Mouse (Mus musculus) MEL (cell line): ENCODE measurements around the gene Copz2. TPM values are rescaled to one million over a fixed set of nuclear protein-coding genes. Genes with fewer than 3 reads are reported as not detected.

Experiments
- DNase-seq: peaks from one replicate; pipeline ENCODE4 v3.0.0; 2011; ENCODE audit warnings: low read depth, low spot score
- H3K27ac ChIP-seq: 2 replicates; pipeline ENCODE4 v1.5.1; 2012; ENCODE audit warnings: low read depth, mild to moderate bottlenecking, control low read depth, low read length, moderate library complexity; ENCODE audit not compliant: control insufficient read depth
- H3K27me3 ChIP-seq, 2 experiments: fragments of 150-350 bp in 1 of 2; sonication (generic) in 1 of 2; 2 replicates each; pipeline ENCODE4 v1.6.1; 2012; ENCODE audit warnings: low read length in 2 of 2, mild to moderate bottlenecking in 2 of 2, improper control_type of control experiment in 1 of 2, moderate library complexity in 1 of 2; ENCODE audit not compliant: insufficient read depth in 2 of 2, control insufficient read depth in 1 of 2
- H3K36me3 ChIP-seq, 2 experiments: 2 replicates each; pipeline ENCODE4 v1.6.1; 2012 to 2014; ENCODE audit warnings: low read length in 2 of 2, improper control_type of control experiment in 1 of 2, inconsistent platforms in 1 of 2, mild to moderate bottlenecking in 1 of 2; ENCODE audit not compliant: insufficient read depth in 2 of 2, control insufficient read depth in 1 of 2
- H3K4me1 ChIP-seq, 2 experiments: fragments of 150-350 bp in 1 of 2; sonication (generic) in 1 of 2; 2 replicates each; pipeline ENCODE4 v1.6.1; 2012; ENCODE audit warnings: low read length in 2 of 2, improper control_type of control experiment in 1 of 2, mild to moderate bottlenecking in 1 of 2; ENCODE audit not compliant: insufficient read depth in 2 of 2, control insufficient read depth in 1 of 2
- H3K4me3 ChIP-seq, 2 experiments: fragments of 150-350 bp in 1 of 2; sonication (generic) in 1 of 2; 2 replicates each; pipeline ENCODE4 v1.5.1; 2012; ENCODE audit warnings: low read depth in 2 of 2, low read length in 2 of 2, mild to moderate bottlenecking in 2 of 2, moderate library complexity in 2 of 2, control low read depth in 1 of 2, improper control_type of control experiment in 1 of 2; ENCODE audit not compliant: control insufficient read depth in 1 of 2, insufficient read depth in 1 of 2
- H3K79me2 ChIP-seq: 2 replicates; pipeline ENCODE4 v1.6.1; 2012; ENCODE audit warnings: mild to moderate bottlenecking, low read length, moderate library complexity; ENCODE audit not compliant: control insufficient read depth, poor library complexity, insufficient read depth
- H3K9ac ChIP-seq: 2 replicates; pipeline ENCODE4 v1.6.1; 2012; ENCODE audit warnings: low read depth, mild to moderate bottlenecking, control low read depth, low read length, moderate library complexity; ENCODE audit not compliant: control insufficient read depth, poor library complexity, severe bottlenecking
- H3K9me3 ChIP-seq: fragments of 150-350 bp; sonication (generic); replicated peaks from 2 replicates; pipeline ENCODE4 v1.6.1; 2012; ENCODE audit warnings: mild to moderate bottlenecking, low read length, improper control_type of control experiment, moderate library complexity; ENCODE audit not compliant: insufficient read depth
- BHLHE40 ChIP-seq: IDR thresholded peaks from 2 replicates; pipeline ENCODE4 v1.6.1; 2012; ENCODE audit warnings: low read depth, mild to moderate bottlenecking, inconsistent platforms, low read length, improper control_type of control experiment, borderline replicate concordance
- CHD1 ChIP-seq: IDR thresholded peaks from 2 replicates; pipeline ENCODE4 v1.6.1; 2012; ENCODE audit warnings: low read depth, mild to moderate bottlenecking, inconsistent platforms, low read length, improper control_type of control experiment
- CHD2 ChIP-seq: IDR thresholded peaks from 2 replicates; pipeline ENCODE4 v1.6.1; 2011; ENCODE audit warnings: low read length, improper control_type of control experiment
- CTCF ChIP-seq, 3 experiments: IDR thresholded peaks in 2 of 3; conservative IDR thresholded peaks in 1 of 3; 2 replicates each; pipeline ENCODE4 v1.5.1; 2011 to 2012; ENCODE audit warnings: low read length in 3 of 3, low read depth in 2 of 3, mild to moderate bottlenecking in 2 of 3, improper control_type of control experiment in 1 of 3, inconsistent platforms in 1 of 3, mixed read lengths in 1 of 3, moderate library complexity in 1 of 3; ENCODE audit not compliant: control insufficient read depth in 1 of 3, insufficient read depth in 1 of 3, poor library complexity in 1 of 3, severe bottlenecking in 1 of 3
- E2F4 ChIP-seq: IDR thresholded peaks from 2 replicates; pipeline ENCODE4 v1.6.1; 2011; ENCODE audit warnings: low read depth, low read length, improper control_type of control experiment, borderline replicate concordance
- ELF1 ChIP-seq: IDR thresholded peaks from 2 replicates; pipeline ENCODE4 v1.6.1; 2014; ENCODE audit warnings: low read depth, mild to moderate bottlenecking, inconsistent platforms, low read length, improper control_type of control experiment, moderate library complexity
- EP300 ChIP-seq, 2 experiments: IDR thresholded peaks; 2 replicates each; pipeline ENCODE4 v1.6.1; 2011; ENCODE audit warnings: improper control_type of control experiment in 2 of 2, low read length in 2 of 2, low read depth in 1 of 2, mild to moderate bottlenecking in 1 of 2
- ETS1 ChIP-seq: IDR thresholded peaks from 2 replicates; pipeline ENCODE4 v1.6.1; 2012; ENCODE audit warnings: low read depth, mild to moderate bottlenecking, inconsistent platforms, low read length, improper control_type of control experiment, moderate library complexity
- GABPA ChIP-seq: IDR thresholded peaks from 2 replicates; pipeline ENCODE4 v1.6.1; 2012; ENCODE audit warnings: low read depth, mild to moderate bottlenecking, inconsistent platforms, low read length, improper control_type of control experiment, moderate library complexity
- GATA1 ChIP-seq: IDR thresholded peaks from 2 replicates; pipeline ENCODE4 v1.6.1; 2011; ENCODE audit warnings: low read depth, low read length, improper control_type of control experiment
- MAZ ChIP-seq: IDR thresholded peaks from 2 replicates; pipeline ENCODE4 v1.6.1; 2012; ENCODE audit warnings: low read depth, mild to moderate bottlenecking, inconsistent platforms, low read length, improper control_type of control experiment
- MXI1 ChIP-seq: IDR thresholded peaks from 2 replicates; pipeline ENCODE4 v1.6.1; 2011; ENCODE audit warnings: mild to moderate bottlenecking, low read depth, low read length, improper control_type of control experiment
- MYB ChIP-seq: IDR thresholded peaks from 2 replicates; pipeline ENCODE4 v1.6.1; 2011; ENCODE audit warnings: mild to moderate bottlenecking, low read depth, low read length, improper control_type of control experiment
- MYC ChIP-seq: IDR thresholded peaks from 2 replicates; pipeline ENCODE4 v1.6.1; 2011; ENCODE audit warnings: low read depth, mild to moderate bottlenecking, low read length, improper control_type of control experiment, moderate library complexity
- NRF1 ChIP-seq: IDR thresholded peaks from 2 replicates; pipeline ENCODE4 v1.6.1; 2014; ENCODE audit warnings: low read depth, mild to moderate bottlenecking, inconsistent platforms, low read length, improper control_type of control experiment, moderate library complexity; ENCODE audit not compliant: poor library complexity, insufficient read depth, severe bottlenecking
- SMC3 ChIP-seq: IDR thresholded peaks from 2 replicates; pipeline ENCODE4 v1.6.1; 2011; ENCODE audit warnings: low read depth, low read length, improper control_type of control experiment
- TAL1 ChIP-seq: IDR thresholded peaks from 2 replicates; pipeline ENCODE4 v1.6.1; 2012; ENCODE audit warnings: mild to moderate bottlenecking, inconsistent platforms, low read length, moderate library complexity, mixed read lengths
- TBP ChIP-seq: IDR thresholded peaks from 2 replicates; pipeline ENCODE4 v1.8.0; 2011; ENCODE audit warnings: low read depth, low read length, improper control_type of control experiment
- UBTF ChIP-seq: IDR thresholded peaks from 2 replicates; pipeline ENCODE4 v1.6.1; 2012; ENCODE audit warnings: low read depth, mild to moderate bottlenecking, inconsistent platforms, low read length, improper control_type of control experiment, moderate library complexity, borderline replicate concordance; ENCODE audit not compliant: insufficient read depth
- USF1 ChIP-seq: IDR thresholded peaks from 2 replicates; pipeline ENCODE4 v1.6.1; 2014; ENCODE audit warnings: low read depth, mild to moderate bottlenecking, inconsistent platforms, low read length, improper control_type of control experiment, moderate library complexity
- USF2 ChIP-seq, 2 experiments: IDR thresholded peaks; 2 replicates each; pipeline ENCODE4 v1.6.1; 2011 to 2012; ENCODE audit warnings: improper control_type of control experiment in 2 of 2, low read length in 2 of 2, borderline replicate concordance in 1 of 2, inconsistent platforms in 1 of 2, low read depth in 1 of 2, mild to moderate bottlenecking in 1 of 2; ENCODE audit not compliant: insufficient read depth in 1 of 2
- ZC3H11A ChIP-seq: IDR thresholded peaks from 2 replicates; pipeline ENCODE4 v1.6.1; 2012; ENCODE audit warnings: low read depth, mild to moderate bottlenecking, inconsistent platforms, low read length, improper control_type of control experiment
- ZKSCAN1 ChIP-seq: IDR thresholded peaks from 2 replicates; pipeline ENCODE4 v1.6.1; 2012; ENCODE audit warnings: low read depth, mild to moderate bottlenecking, inconsistent platforms, low read length, improper control_type of control experiment, moderate library complexity
- ZNF384 ChIP-seq: IDR thresholded peaks from 2 replicates; pipeline ENCODE4 v1.6.1; 2012; ENCODE audit warnings: low read depth, mild to moderate bottlenecking, inconsistent platforms, low read length, improper control_type of control experiment
- polyA plus RNA-seq, 2 experiments: library from polyadenylated mRNA; stranded (reverse) in 1 of 2; unstranded in 1 of 2; fragments of >175 nt in 1 of 2; fragments of >200 nt in 1 of 2; gene quantifications; 2 replicates each; pipeline versions ENCODE4 v1.2.1 to v1.2.4; 2012; ENCODE audit warnings: low replicate concordance in 2 of 2, low read depth in 1 of 2; ENCODE audit not compliant: insufficient read length in 2 of 2, insufficient read depth in 1 of 2, missing spikeins in 1 of 2
- total RNA-seq: library from RNA; depleted of rRNA; stranded (reverse); fragments of 300-350 nt; gene quantifications from 2 replicates; pipeline ENCODE4 v1.2.3, GENCODE M21; 2012

Copz2 gene
- total and polyA plus RNA-seq, 3 experiments: 2.1 to 6.3 TPM; not detected in 1

GRCm38 (mm10) chr11:96830539-96831216 is 19.0 kb upstream of the Copz2 start (continued):
- TF ChIP-seq MAZ: no peak
- TF ChIP-seq TBP: no peak; the same call in 1 of the 2 replicates
- TF ChIP-seq ZKSCAN1: no peak
- TF ChIP-seq USF2 (IDR thresholded peaks at IDR 0.05; ENCODE audit: borderline replicate concordance in 1 of 2, insufficient read depth in 1 of 2, low read depth in 1 of 2, low read length in 2 of 2): no peak
- peak; percentile 95 for TF ChIP-seq CHD1
- TF ChIP-seq BHLHE40: no peak
- no peak for TF ChIP-seq SMC3
- no peak for TF ChIP-seq GABPA
- TF ChIP-seq ELF1: no peak; the same call in 1 of the 2 replicates
- no peak for TF ChIP-seq TAL1
- TF ChIP-seq EP300 (IDR thresholded peaks at IDR 0.05; ENCODE audit: low read depth in 1 of 2, low read length in 2 of 2): peak in 1 of 2 experiments; percentile 58; a peak in 1 of 4 replicates
- TF ChIP-seq MXI1: peak; percentile 56
- TF ChIP-seq USF1: peak; percentile 24; the same call in 1 of the 2 replicates
- TF ChIP-seq GATA1: peak; percentile 90
- TF ChIP-seq UBTF: no peak
- no peak for TF ChIP-seq E2F4

- Histone ChIP-seq H3K9ac (peak overlapping the region; percentile 97), H3K27ac (peak overlapping the region; percentile 0; the same call in 1 of the 2 replicates), H3K36me3 (peaks cover 10 to 32% of the 10 kb centered on the region in 2 experiments), H3K4me1 (peaks cover 5 to 25% of the 10 kb centered on the region in 2 experiments), H3K27me3 (peaks cover 0 to 1% of the 10 kb centered on the region in 2 experiments; a peak in 3 of 4 replicates), H3K4me3 (no peak overlapping the region; a peak in 1 of 4 replicates), H3K9me3 (no peaks in the 10 kb centered on the region), H3K79me2 (peaks cover 31% of the 10 kb centered on the region)
- TF ChIP-seq MYC (no peak), MYB (no peak), ZNF384 (no peak), ZC3H11A (no peak), CTCF (IDR thresholded peaks at IDR 0.05 in 2 of 3, conservative IDR thresholded peaks at IDR 0.05 in 1 of 3; ENCODE audit: control insufficient read depth in 1 of 3, insufficient read depth in 1 of 3, low read depth in 2 of 3, low read length in 3 of 3, poor library complexity in 1 of 3, severe bottlenecking in 1 of 3) (no peak), EP300 (IDR thresholded peaks at IDR 0.05; ENCODE audit: low read depth in 1 of 2, low read length in 2 of 2) (no peak), CHD2 (no peak), ETS1 (no peak), NRF1 (no peak)
- DNase-seq: no peak
Measured at GRCm38 (mm10) chr11:96831516-96831915, 18.2 kb upstream of the Copz2 start.
